Mouse (Mus musculus) liver, embryonic 12.5 days (tissue): ENCODE results near the gene Csad. TPM values are rescaled to one million over a fixed set of nuclear protein-coding genes. Genes with fewer than 3 reads are reported as not detected.

Experiments
- ATAC-seq: fragments of 200-750 bp; cut with Nextera tagmentation; 2 replicates; pipeline ENCODE4 v1.8.0; 2017; ENCODE audit warnings: moderate number of reproducible peaks, mild to moderate bottlenecking, moderate library complexity
- H3K27ac ChIP-seq: fragments of 300-500 bp; sonication (generic); 2 replicates; pipeline ENCODE4 v1.5.1; 2016; ENCODE audit warnings: mild to moderate bottlenecking
- H3K27me3 ChIP-seq: fragments of 300-500 bp; sonication (generic); replicated peaks from 2 replicates; pipeline ENCODE4 v1.6.1; 2016; ENCODE audit warnings: mild to moderate bottlenecking, moderate library complexity
- H3K36me3 ChIP-seq: fragments of 300-500 bp; sonication (generic); 2 replicates; pipeline ENCODE4 v1.6.1; 2016; ENCODE audit warnings: mild to moderate bottlenecking, moderate library complexity
- H3K4me1 ChIP-seq: fragments of 300-500 bp; sonication (generic); 2 replicates; pipeline ENCODE4 v1.6.1; 2016
- H3K4me2 ChIP-seq: fragments of 300-500 bp; sonication (generic); 2 replicates; pipeline ENCODE4 v1.6.1; 2016; ENCODE audit warnings: mild to moderate bottlenecking, moderate library complexity
- H3K4me3 ChIP-seq: fragments of 300-500 bp; sonication (generic); 2 replicates; pipeline ENCODE4 v1.5.1; 2016; ENCODE audit warnings: mild to moderate bottlenecking, moderate library complexity
- H3K9ac ChIP-seq: fragments of 300-500 bp; sonication (generic); 2 replicates; pipeline ENCODE4 v1.6.1; 2016; ENCODE audit warnings: mild to moderate bottlenecking, moderate library complexity
- H3K9me3 ChIP-seq: fragments of 300-500 bp; sonication (generic); replicated peaks from 2 replicates; pipeline ENCODE4 v1.6.1; 2016; ENCODE audit warnings: mild to moderate bottlenecking, moderate library complexity
- WGBS: fragments of 180-500 bp; shearing (Covaris S2); methylation state at CpG from one replicate; pipeline ENCODE4 v1.1.7; 2016; ENCODE audit not compliant: insufficient replicate concordance; 5-methylcytosine and 5-hydroxymethylcytosine counted together
- polyA plus RNA-seq: library from polyadenylated mRNA; unstranded; fragments of >200 nt; fragmentation: Nextera tagmentation; extraction: Ambion mirVana; gene quantifications from 2 replicates; pipeline ENCODE4 v1.2.1, GENCODE M21; 2016

Gene Csad
- polyA plus RNA-seq, 1 experiment from 2014 or later, result 21.9 TPM

DNA sequence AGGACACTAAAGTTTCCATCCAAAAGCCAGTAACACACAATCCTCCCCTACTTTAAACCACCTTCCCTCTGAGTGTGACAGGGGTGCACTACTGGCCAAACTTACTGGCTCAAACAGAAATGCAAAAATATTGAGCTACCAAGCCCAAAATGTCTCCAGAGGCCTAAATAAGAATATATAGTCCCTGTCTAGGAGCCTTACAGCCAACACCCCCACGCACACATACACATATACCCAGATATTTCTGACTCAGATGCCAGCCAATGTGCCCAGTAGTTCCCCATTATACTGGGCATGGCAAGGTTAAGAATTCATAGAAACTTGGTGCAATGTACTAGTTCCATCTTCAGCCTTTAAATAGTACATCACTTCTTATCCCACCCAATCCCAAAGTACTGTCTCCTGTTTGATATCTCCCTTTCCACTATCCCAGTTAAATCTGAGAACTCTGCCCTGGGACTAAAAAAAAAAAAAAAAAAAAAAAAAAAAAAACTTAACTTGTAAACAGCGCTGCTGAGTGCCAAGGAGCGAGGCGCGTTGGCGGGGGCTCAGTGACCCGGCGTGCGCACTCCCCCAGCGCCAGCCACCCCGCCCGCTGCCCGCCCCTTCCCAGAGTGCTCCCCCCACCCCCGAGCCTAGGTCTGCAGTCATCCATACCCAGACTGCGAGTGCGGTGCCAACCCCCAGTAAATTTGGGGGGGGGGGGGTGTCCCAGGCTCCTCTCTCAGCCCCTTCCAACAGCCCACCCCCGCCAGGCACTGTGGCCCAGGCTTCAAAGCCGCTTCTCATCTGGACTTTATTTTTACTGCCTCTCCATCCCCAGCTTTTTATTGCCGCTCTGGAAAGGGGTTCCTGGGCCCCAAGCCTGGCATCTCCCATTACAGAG, 40.0 kb upstream of the Csad start:
- WGBS, result 31% methylated on average over 19 of the region's 19 CpGs
- Histone ChIP-seq H3K4me3 (peak overlapping the region; percentile 59), H3K27ac (peak overlapping the region; percentile 20; the same call in 1 of the 2 replicates), H3K27me3 (peaks cover 98% of the 10 kb centered on the region), H3K9me3 (no peaks in the 10 kb centered on the region), H3K4me1 (peaks cover 68% of the 10 kb centered on the region), H3K4me2 (peak overlapping the region; percentile 91), H3K36me3 (no peaks in the 10 kb centered on the region), H3K9ac (peak overlapping the region; percentile 32; the same call in 1 of the 2 replicates)
- ATAC-seq, result no peak

DNA sequence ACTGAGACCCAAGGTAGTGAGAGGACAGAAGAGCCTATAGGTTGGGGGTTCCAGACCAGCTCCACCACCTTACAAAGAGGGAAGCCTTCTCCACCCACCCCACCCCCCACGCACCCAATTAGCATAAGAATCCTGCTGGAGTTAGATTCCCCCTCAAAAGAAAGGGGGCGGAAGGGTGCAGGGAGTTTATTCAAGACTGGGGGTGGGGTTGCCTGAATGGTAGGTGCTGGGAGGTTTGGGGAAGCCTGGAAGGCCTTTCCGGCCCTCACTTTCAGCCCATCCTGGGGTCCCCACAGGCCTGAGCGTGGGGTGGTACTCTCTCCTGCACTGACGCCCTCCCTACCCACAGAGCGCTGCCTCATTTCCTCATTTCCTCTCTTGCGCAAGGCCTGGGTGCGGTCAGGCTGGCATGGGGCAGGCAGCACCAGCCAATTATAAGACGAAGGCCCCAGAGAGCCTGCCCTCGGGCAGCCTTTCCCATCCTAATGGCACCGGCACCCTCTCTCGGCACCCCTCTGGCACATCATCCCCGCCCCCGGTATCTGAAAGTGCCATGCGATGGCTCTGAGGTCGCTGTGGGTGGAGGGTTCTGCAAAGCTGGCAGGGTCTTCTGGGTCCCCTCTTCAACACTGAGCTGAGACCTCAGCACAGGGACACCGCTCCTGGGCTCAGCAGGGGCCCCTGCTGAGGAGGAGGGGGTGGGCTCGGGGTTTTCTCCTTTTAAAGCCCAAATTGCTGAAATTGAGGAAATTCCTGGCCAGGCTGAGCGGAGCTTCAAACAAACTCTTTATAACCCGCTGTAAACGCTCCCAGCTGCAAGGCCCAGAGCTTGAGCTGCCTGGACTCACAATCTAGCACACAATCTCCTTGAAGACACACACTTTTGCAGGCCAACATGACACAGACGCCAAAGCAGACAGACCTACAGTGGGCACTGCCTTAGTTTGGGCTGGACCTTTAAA, 39.0 kb upstream of the Csad start:
- Histone ChIP-seq H3K9ac (no peak overlapping the region), H3K4me3 (peak overlapping the region; percentile 6; the same call in 1 of the 2 replicates)

GRCm38 (mm10) chr15:102242404-102243228, 38.1 kb upstream of the Csad start:
- H3K4me1 ChIP-seq, result peaks cover 50% of the 10 kb centered on the region
- H3K9me3 ChIP-seq, result no peaks in the 10 kb centered on the region
- no peak overlapping the region for H3K27ac ChIP-seq
- H3K4me2 ChIP-seq, result no peak overlapping the region
- no peak for ATAC-seq
- H3K9ac ChIP-seq, result no peak overlapping the region
- no peak overlapping the region for H3K4me3 ChIP-seq
- WGBS, result 44% methylated on average over 12 of the region's 12 CpGs
- peaks cover 87% of the 10 kb centered on the region for H3K27me3 ChIP-seq
- H3K36me3 ChIP-seq, result peaks cover 6% of the 10 kb centered on the region

More for the DNA sequence above, 39.0 kb upstream of the Csad start:
- H3K4me2 ChIP-seq, result peak overlapping the region; percentile 46
- peaks cover 5% of the 10 kb centered on the region for H3K36me3 ChIP-seq
- peak overlapping the region; percentile 20 for H3K27ac ChIP-seq
- H3K4me1 ChIP-seq, result peaks cover 59% of the 10 kb centered on the region
- no peaks in the 10 kb centered on the region for H3K9me3 ChIP-seq
- H3K27me3 ChIP-seq, result peaks cover 96% of the 10 kb centered on the region
- ATAC-seq, result 0 out of 2 replicates have a peak, but pooled peaks have one; percentile 11
- 12% methylated on average over 22 of the region's 22 CpGs for WGBS

- H3K36me3 ChIP-seq, result peaks cover 6% of the 10 kb centered on the region
- no peak overlapping the region for H3K9ac ChIP-seq
- H3K27me3 ChIP-seq, result peaks cover 73% of the 10 kb centered on the region
- H3K4me2 ChIP-seq, result no peak overlapping the region
- 48% methylated on average over 4 of the region's 4 CpGs for WGBS
- no peak overlapping the region for H3K27ac ChIP-seq
- H3K9me3 ChIP-seq, result no peaks in the 10 kb centered on the region
- H3K4me1 ChIP-seq, result peaks cover 37% of the 10 kb centered on the region
- no peak overlapping the region for H3K4me3 ChIP-seq
- 0 out of 2 replicates have a peak, but pooled peaks have one; percentile 4 for ATAC-seq
Measured at GRCm38 (mm10) chr15:102240607-102241006, 36.1 kb upstream of the Csad start.

GRCm38 (mm10) chr15:102239851-102240250, 35.3 kb upstream of the Csad start:
- ATAC-seq, result no peak
- Histone ChIP-seq H3K9ac (no peak overlapping the region), H3K9me3 (no peaks in the 10 kb centered on the region), H3K36me3 (peaks cover 6% of the 10 kb centered on the region), H3K27ac (no peak overlapping the region), H3K4me3 (no peak overlapping the region), H3K4me1 (peaks cover 37% of the 10 kb centered on the region), H3K27me3 (peaks cover 71% of the 10 kb centered on the region), H3K4me2 (no peak overlapping the region)
- 56% methylated on average over 11 of the region's 11 CpGs for WGBS

- Histone ChIP-seq H3K4me1 (peaks cover 39% of the 10 kb centered on the region), H3K4me2 (no peak overlapping the region), H3K27ac (no peak overlapping the region), H3K9me3 (no peaks in the 10 kb centered on the region), H3K4me3 (no peak overlapping the region), H3K27me3 (peaks cover 64% of the 10 kb centered on the region), H3K36me3 (peaks cover 6% of the 10 kb centered on the region), H3K9ac (no peak overlapping the region)
- WGBS, result 9% methylated on average over 9 of the region's 9 CpGs
- peak; percentile 45; the same call in 1 of the 2 replicates for ATAC-seq
Measured at GRCm38 (mm10) chr15:102239260-102239590, 34.7 kb upstream of the Csad start.

DNA sequence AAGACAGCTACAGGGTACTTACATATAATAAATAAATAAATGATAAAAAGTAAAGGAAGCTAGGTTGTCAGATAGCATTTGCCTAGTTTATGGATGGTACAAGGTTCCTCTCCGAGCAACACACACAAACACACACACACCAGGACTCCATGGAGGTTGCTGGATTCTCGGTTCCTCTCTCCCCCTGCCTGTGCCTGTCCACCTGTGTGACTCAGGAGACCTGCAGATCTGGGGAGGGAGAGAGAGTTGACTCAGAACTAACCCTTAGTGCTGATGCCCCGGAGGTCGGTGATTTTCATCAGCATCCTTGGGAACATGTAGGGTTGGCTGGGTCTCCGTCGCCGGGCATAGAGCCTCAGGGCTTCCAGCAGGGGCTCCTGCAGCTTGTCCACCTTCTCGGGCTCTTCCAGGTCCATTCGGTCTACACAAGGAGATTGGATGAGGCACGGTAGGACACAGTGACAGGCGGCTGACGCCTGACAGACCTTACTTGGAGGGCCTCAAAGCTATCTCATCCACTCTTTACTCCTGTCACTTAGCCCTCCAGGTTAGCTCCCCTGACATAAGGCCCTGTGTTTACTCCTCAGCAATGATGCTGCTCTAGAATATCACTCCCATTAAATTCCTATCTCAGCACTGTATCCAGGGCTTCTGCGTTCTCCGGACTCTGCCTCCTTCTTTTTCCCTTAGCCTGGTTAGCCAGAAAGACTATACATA, 34.2 kb upstream of the Csad start:
- WGBS, result 71% methylated on average over 14 of the region's 14 CpGs
- no peak overlapping the region for H3K27ac ChIP-seq
- no peak overlapping the region for H3K9ac ChIP-seq
- no peaks in the 10 kb centered on the region for H3K9me3 ChIP-seq
- H3K36me3 ChIP-seq, result peaks cover 6% of the 10 kb centered on the region
- peaks cover 39% of the 10 kb centered on the region for H3K4me1 ChIP-seq
- no peak for ATAC-seq
- H3K4me2 ChIP-seq, result no peak overlapping the region
- H3K4me3 ChIP-seq, result no peak overlapping the region
- H3K27me3 ChIP-seq, result peaks cover 59% of the 10 kb centered on the region

DNA sequence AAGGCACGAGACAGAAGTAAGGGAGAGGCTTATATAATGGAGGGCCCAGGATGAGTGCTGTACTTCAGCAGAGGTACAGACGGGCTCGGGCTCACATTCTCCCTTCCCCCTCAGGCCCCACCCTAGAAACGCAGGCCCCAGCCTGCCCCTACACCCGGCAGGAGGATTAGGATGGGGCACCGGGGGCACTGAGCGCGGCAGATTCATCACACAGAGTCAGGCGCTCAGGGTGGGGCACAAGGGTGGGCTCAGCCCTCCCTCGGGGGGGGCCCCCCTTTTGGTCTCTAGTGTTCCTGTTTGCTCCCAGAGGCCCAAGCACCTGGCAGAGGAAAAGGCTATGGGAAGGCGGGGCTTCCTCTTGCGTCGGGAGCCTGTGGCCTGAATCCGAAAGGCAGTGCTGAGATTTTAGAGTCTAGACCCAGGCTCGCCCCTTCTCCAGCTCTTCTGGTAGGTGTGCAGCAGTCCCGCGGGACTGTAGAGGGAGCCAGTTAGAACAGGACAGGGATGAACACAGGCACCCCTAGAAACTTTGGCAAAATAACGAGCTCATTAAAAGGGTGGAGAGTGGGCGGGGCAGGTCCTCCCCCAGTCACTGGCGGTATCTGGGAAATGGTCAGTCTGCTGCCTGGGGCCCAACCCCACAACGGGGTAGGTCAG, 31.0 kb upstream of the Csad start:
- H3K36me3 ChIP-seq, result peaks cover 6% of the 10 kb centered on the region
- ATAC-seq, result no peak
- H3K4me1 ChIP-seq, result peaks cover 57% of the 10 kb centered on the region
- no peak overlapping the region for H3K9ac ChIP-seq
- peak overlapping the region; percentile 24 for H3K4me3 ChIP-seq
- peak overlapping the region; percentile 21; the same call in 1 of the 2 replicates for H3K27ac ChIP-seq
- WGBS, result 29% methylated on average over 21 of the region's 21 CpGs
- peaks cover 27% of the 10 kb centered on the region for H3K27me3 ChIP-seq
- H3K9me3 ChIP-seq, result no peaks in the 10 kb centered on the region
- peak overlapping the region; percentile 51 for H3K4me2 ChIP-seq

- no peak overlapping the region for H3K9ac ChIP-seq
- H3K9me3 ChIP-seq, result no peaks in the 10 kb centered on the region
- H3K4me2 ChIP-seq, result no peak overlapping the region; the same call in 1 of the 2 replicates
- H3K4me3 ChIP-seq, result no peak overlapping the region
- H3K27ac ChIP-seq, result no peak overlapping the region
- no peak for ATAC-seq
- WGBS, result 8% methylated on average over 2 of the region's 2 CpGs
- peaks cover 4% of the 10 kb centered on the region for H3K36me3 ChIP-seq
- peaks cover 14% of the 10 kb centered on the region for H3K27me3 ChIP-seq
- peaks cover 62% of the 10 kb centered on the region for H3K4me1 ChIP-seq
Measured at GRCm38 (mm10) chr15:102233896-102234295, 29.4 kb upstream of the Csad start.

DNA sequence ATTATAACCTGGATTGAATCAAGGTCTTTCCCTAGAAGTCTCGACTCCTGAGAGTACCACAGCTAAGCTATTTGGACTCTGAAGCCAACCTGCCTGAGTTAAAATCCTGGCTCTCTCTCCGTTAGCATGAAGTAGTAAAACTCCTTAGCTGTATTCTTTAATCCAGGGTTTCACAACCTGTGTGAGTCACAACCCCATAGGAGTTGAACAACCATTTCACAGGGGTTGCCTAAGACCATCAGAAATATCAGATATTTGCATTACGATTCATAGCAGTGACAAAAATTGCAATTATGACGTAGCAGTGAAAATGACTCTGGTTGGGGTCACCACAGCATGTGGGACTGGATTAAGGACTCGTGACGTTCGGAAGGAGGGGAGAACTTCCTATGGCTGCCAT, 28.2 kb upstream of the Csad start:
- peaks cover 62% of the 10 kb centered on the region for H3K4me1 ChIP-seq
- H3K36me3 ChIP-seq, result no peaks in the 10 kb centered on the region
- WGBS, result 79% methylated on average over 7 of the region's 7 CpGs
- no peaks in the 10 kb centered on the region for H3K9me3 ChIP-seq
- H3K27ac ChIP-seq, result no peak overlapping the region
- no peak overlapping the region for H3K9ac ChIP-seq
- ATAC-seq, result no peak
- H3K27me3 ChIP-seq, result peaks cover 12% of the 10 kb centered on the region
- no peak overlapping the region for H3K4me3 ChIP-seq
- no peak overlapping the region for H3K4me2 ChIP-seq
